Mouse (Mus musculus) kidney, postnatal 0 days (tissue): Measurements from ENCODE around the gene Gm7173. TPM values are rescaled to one million over a fixed set of nuclear protein-coding genes. Genes with fewer than 3 reads are reported as not detected.

ENCODE experiments used
- ATAC-seq: fragments of 200-750 bp; cut with Nextera tagmentation; replicated peaks from 2 replicates; pipeline ENCODE4 v1.8.0; 2017; ENCODE audit warnings: low read depth, moderate number of reproducible peaks, moderate TSS enrichment, moderate library complexity; ENCODE audit not compliant: low FRiP score
- DNase-seq: peaks from one replicate; pipeline ENCODE4 v3.0.0-alpha.2; 2016; ENCODE audit warnings: low spot score
- H3K27ac ChIP-seq: fragments of 300-500 bp; sonication (generic); 2 replicates; pipeline ENCODE4 v1.5.1; 2014; ENCODE audit warnings: mild to moderate bottlenecking
- H3K27me3 ChIP-seq: fragments of 300-500 bp; sonication (generic); 2 replicates; pipeline ENCODE4 v1.6.1; 2014; ENCODE audit warnings: low read length, mixed read lengths; ENCODE audit not compliant: insufficient read depth
- H3K36me3 ChIP-seq: fragments of 300-500 bp; sonication (generic); 2 replicates; pipeline ENCODE4 v1.6.1; 2014; ENCODE audit warnings: low read length, mixed read lengths; ENCODE audit not compliant: insufficient read depth
- H3K4me1 ChIP-seq: fragments of 300-500 bp; sonication (generic); replicated peaks from 2 replicates; pipeline ENCODE4 v1.6.1; 2014; ENCODE audit warnings: antibody characterized with exemption, low read length, mixed read lengths; ENCODE audit not compliant: insufficient read depth
- H3K4me2 ChIP-seq: fragments of 300-500 bp; sonication (generic); 2 replicates; pipeline ENCODE4 v1.6.1; 2014; ENCODE audit warnings: mild to moderate bottlenecking, low read length, moderate library complexity, mixed read lengths
- H3K4me3 ChIP-seq: fragments of 300-500 bp; sonication (generic); replicated peaks from 2 replicates; pipeline ENCODE4 v1.5.1; 2014; ENCODE audit warnings: low read depth, low read length
- H3K9ac ChIP-seq: fragments of 300-500 bp; sonication (generic); 2 replicates; pipeline ENCODE4 v1.6.1; 2014; ENCODE audit warnings: low read depth, low read length
- H3K9me3 ChIP-seq: fragments of 300-500 bp; sonication (generic); replicated peaks from 2 replicates; pipeline ENCODE4 v1.6.1; 2016; ENCODE audit warnings: low read length, inconsistent platforms, mixed read lengths
- CTCF ChIP-seq: IDR thresholded peaks from 2 replicates; pipeline ENCODE4 v1.5.1; 2016; ENCODE audit warnings: antibody characterized with exemption, low read depth, mild to moderate bottlenecking, moderate library complexity
- whole genome bisulfite sequencing: fragments of 180-500 bp; shearing (Covaris S2); extraction: QIAGEN DNeasy Blood & Tissue Kit; methylation state at CpG from one replicate; pipeline ENCODE4 v1.1.7; 2014; 5-methylcytosine and 5-hydroxymethylcytosine counted together
- polyA plus RNA-seq: library from polyadenylated mRNA; unstranded; fragments of >200 nt; fragmentation: Nextera tagmentation; extraction: Ambion mirVana; gene quantifications from 2 replicates; pipeline ENCODE4 v1.2.1, GENCODE M21; 2015

The Gm7173 gene
- polyA plus RNA-seq = 0.16 and 0.45 TPM in 2 replicates

- Histone ChIP-seq H3K4me2 (peak within 1 kb of the TSS; percentile 52), H3K9ac (no peak within 1 kb of the TSS), H3K27ac (no peak within 1 kb of the TSS), H3K4me1 (no peaks in the 10 kb centered on the region), H3K36me3 (no peaks in the 10 kb centered on the region), H3K9me3 (no peaks in the 10 kb centered on the region), H3K4me3 (peak within 1 kb of the TSS; percentile 27), H3K27me3 (no peaks in the 10 kb centered on the region)
- ATAC-seq (peak; percentile 72), DNase-seq (peak; percentile 11)
- 27% methylated on average over 18 of the region's 23 CpGs for WGBS
- no peak for TF ChIP-seq CTCF
Measured at GRCm38 (mm10) chrX:79516977-79517645, at the start of gene Gm7173. Gm7173 (minus strand) TSS chrX:79517285.

GRCm38 (mm10) chrX:79517646-79518016 is 546 bp upstream of the Gm7173 start:
- DNase-seq (no peak), ATAC-seq (no peak)
- Histone ChIP-seq H3K9me3 (no peaks in the 10 kb centered on the region), H3K4me2 (peak overlapping the region; percentile 52), H3K9ac (no peak overlapping the region), H3K27me3 (no peaks in the 10 kb centered on the region), H3K4me1 (no peaks in the 10 kb centered on the region), H3K4me3 (peak overlapping the region; percentile 27), H3K36me3 (no peaks in the 10 kb centered on the region), H3K27ac (no peak overlapping the region)
- no peak for TF ChIP-seq CTCF
- 75% methylated on average over 1 of the region's 1 CpGs for WGBS

DNA sequence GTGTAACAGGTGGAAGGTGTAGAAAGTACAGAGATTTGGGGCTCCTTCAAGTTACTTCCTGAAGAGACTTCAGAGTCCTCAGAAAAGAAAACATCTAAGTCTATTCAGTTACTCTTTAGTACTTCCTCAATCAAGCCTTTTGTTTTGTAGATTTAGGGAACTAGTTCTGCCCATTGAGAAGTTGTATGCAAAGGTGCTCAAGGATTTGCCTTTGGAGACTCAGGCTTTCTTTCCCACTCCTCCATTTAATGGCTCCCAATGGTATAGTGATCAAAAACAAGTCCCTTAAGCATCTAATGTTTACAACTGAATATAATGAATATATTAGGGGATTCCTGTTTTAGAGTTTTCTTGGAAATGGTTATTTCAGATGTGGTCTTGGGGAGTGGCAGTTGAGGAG is 200.3 kb downstream of the Gm7173 start:
- DNase-seq (no peak), ATAC-seq (no peak)
- no peak overlapping the region for H3K9ac ChIP-seq
- H3K4me3 ChIP-seq = no peak overlapping the region
- no peak overlapping the region for H3K27ac ChIP-seq
- H3K36me3 ChIP-seq = no peaks in the 10 kb centered on the region
- H3K4me2 ChIP-seq = no peak overlapping the region
- H3K27me3 ChIP-seq = no peaks in the 10 kb centered on the region
- no peaks in the 10 kb centered on the region for H3K4me1 ChIP-seq
- TF ChIP-seq CTCF = no peak
- no peaks in the 10 kb centered on the region for H3K9me3 ChIP-seq

Other genes with a start within 250 kb of the Gm7173 start
- not detected in 2 replicates for gene Mageb16, start 154.2 kb upstream of the Gm7173 start, polyA plus RNA-seq